Mouse (Mus musculus): ENCODE data around the gene Pwwp2b.

Gene Pwwp2b

GRCm38 (mm10) chr7:139224725-139225124, 23.6 kb upstream of the Pwwp2b start:
- peak; percentile 46 for DNase-seq (ENCODE audit: low spot score)

DNA sequence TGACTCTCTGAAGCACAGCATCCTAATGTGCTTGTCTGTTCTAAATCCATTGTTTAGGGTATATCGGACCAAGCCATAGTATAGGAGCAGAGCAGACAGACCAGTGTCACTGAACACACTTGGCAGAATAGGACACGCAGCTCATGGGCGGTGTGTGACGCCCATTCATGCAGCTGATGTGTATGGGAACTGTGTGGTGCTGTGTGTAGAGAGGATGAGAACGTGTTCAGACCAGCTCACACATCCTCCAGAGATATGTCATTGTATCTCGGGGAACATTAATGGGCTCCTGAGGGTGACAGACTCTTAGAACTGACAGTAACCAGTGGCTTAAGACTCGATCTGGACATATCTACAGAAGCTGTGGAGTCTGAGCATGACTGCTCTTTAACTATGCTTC, 21.9 kb upstream of the Pwwp2b start:
- peak; percentile 28 for DNase-seq (ENCODE audit: low spot score)

- DNase-seq (ENCODE audit: low spot score): no peak
These were observed 19.7 kb upstream of the Pwwp2b start for GRCm38 (mm10) chr7:139228447-139229171.

DNA sequence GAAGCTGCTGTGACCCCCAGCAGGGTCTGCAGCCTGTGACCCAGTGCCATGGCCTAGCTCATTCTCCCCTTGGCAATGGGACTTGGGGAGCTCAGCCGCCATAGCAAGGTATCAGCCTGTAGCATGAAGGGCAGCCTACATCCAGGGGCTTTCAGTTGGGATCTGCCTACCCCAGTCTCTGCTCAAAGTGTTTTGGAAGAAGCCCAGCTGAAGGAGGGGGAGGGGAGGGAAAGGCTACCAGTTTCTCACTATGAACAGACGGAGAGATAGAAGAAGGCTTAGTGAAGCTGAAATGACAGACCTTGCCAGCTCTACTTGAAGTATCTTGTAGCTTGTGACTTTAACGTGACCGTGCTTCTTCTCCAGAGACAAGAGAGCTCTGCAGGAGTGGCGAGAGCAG, 18.4 kb upstream of the Pwwp2b start:
- no peak for DNase-seq (ENCODE audit: low spot score)

GRCm38 (mm10) chr7:139230241-139230640, 18.0 kb upstream of the Pwwp2b start:
- DNase-seq (ENCODE audit: low spot score): no peak

GRCm38 (mm10) chr7:139233714-139234113, 14.6 kb upstream of the Pwwp2b start:
- peak; percentile 94 for DNase-seq (ENCODE audit: low spot score)

GRCm38 (mm10) chr7:139234426-139235188, 13.7 kb upstream of the Pwwp2b start:
- peak; percentile 71 for DNase-seq (ENCODE audit: low spot score)

DNA sequence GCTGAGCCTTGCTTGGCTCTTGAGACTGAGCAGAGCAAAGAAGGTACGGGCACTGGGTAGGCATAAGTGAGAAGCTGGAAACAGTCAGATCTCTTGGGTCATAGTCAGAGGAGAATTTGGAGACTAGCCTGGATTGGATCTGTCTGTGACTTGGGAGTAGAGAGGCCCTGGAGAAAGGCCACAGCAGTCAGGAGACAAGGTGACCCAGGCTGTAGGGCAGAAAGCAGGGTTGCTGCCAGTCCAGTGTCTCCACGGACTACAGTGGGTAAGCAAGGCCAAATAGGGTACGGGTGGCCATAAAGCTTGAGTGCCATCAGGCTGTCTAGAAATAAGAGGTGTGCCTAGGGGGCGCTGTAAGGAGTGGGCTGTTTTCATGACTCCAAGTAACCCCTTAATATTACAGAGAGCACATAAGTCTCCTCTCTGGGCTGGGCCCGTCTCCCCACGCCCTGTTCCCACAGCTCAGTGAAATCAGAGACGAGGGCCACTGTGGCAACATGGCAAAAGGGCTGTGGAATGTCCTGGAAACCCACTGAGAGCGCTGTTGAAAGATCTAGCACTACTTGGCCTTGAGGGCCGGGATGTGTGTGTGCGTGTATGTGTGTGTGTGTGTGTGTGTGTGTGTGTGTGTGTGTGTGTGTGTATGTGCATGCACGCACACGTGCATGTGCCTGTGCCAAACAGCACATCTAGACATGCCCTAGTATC, 12.5 kb upstream of the Pwwp2b start:
- no peak for DNase-seq (ENCODE audit: low spot score)

- DNase-seq (ENCODE audit: low spot score): no peak
These were observed 8.8 kb upstream of the Pwwp2b start for GRCm38 (mm10) chr7:139239432-139239831.

DNA sequence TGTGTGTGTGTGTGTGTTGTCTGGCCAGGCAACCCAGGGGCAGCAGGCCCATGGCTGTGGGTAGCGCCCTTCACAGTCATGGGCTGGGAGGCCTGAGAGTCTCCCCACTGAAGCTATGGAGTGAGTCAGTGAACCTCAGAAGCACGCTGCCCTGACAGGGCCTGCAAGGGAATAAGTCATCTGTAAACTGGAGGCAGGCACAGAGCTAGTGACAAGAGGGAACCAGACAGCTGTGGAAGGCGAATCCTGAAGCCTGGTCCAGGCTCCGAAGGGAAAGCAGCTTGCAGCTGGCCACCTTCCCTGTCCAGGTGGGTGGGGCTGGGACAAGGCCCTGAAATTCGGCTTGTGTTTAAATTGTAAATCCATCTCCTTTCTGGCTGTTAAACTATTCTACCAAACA, 2.2 kb upstream of the Pwwp2b start:
- no peak for DNase-seq (ENCODE audit: low spot score)

DNA sequence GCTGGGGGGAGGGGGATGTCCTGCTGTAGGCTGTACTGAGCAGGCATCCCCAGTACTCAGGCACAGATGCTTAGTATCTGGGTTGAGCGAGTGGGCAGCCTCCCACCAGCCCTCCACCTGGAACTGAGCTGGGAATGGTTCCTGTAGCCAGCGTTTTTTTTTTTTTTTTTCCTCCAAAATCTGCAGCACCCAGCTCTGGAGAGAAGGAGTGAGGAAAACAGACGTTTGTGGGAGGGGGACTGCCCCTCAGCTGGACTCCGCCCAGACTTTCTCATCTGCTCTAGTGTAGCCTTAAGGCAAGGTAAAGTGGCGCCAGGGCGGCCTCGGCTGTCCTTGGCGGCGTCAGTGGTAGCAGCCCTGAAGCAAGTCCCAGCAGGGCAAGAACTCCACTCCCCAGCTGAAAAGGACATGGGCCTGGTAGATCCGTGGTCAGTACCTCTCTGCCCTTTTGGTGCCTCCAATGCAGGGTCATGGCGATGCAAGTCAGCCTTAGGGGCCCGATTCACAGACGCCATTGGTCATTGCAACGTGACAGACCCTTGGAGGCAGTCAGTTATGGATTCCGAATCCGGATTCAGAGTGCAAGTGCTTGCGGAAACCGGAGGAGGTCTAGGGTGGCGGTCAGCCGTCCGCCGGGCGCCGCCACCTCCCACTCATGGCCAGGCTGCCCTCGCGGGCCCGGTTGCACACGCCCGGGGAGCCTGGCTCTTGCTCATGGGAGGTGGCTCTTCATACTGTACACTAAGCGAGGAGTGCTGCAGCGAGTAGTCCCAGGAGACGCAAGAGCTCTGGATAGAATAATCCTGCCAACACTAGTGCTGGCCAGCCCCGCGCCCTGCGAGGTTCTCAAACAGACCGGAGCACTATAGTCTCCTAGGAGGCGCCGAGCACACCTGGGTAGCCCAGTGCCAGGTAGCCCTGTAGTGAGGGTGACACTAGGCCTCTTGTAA, 1.1 kb upstream of the Pwwp2b start:
- peak; percentile 67 for DNase-seq (ENCODE audit: low spot score)

- DNase-seq (ENCODE audit: low spot score): peak; percentile 69
These were observed 528 bp downstream of the Pwwp2b start for GRCm38 (mm10) chr7:139248615-139249405.

- no peak for DNase-seq (ENCODE audit: low spot score)
These were observed 1.3 kb downstream of the Pwwp2b start for GRCm38 (mm10) chr7:139249406-139250210.

GRCm38 (mm10) chr7:139251881-139252301, 3.6 kb downstream of the Pwwp2b start:
- peak; percentile 83 for DNase-seq (ENCODE audit: low spot score)

DNA sequence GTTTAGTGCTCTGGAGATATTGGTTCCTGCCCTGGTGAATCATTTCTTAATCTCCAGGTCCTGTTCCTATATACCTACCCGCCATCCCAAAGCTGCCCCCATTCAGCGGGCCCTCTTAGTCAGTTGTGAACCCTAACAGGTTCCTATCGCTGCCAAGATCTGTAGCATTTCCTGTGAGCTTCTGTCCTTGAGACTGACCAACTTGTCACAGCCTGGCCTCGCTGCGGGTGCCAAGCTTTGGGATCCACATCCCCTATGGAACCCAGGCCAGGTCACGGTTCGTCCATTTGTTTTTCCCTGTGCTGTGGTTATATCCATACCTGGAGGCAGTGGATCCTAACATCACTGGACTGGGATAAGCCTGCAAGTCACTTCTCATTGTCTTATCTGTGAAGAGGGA, 4.3 kb downstream of the Pwwp2b start:
- no peak for DNase-seq (ENCODE audit: low spot score)

GRCm38 (mm10) chr7:139252986-139253385, 4.7 kb downstream of the Pwwp2b start:
- no peak for DNase-seq (ENCODE audit: low spot score)

DNA sequence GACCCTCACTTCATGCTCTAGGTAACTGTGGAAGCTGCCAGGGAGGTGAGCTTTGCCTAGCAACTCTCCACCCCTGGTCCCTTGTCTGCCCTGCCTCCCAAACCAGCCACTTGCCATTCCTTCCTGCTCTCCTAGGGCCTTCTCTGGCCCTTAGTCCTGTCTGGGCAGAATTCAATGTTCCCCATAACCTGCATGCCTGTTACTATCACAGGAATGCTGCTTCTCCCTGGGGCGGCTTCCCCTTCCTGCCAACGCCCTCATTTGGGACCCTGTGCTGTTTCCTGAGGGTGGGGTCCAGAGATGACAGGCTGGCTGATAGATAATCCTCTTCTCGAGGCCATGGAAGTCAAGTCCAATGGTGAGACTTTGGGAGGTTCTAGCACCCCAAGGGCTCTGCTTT, 5.2 kb downstream of the Pwwp2b start:
- DNase-seq (ENCODE audit: low spot score): no peak

GRCm38 (mm10) chr7:139254626-139255025, 6.3 kb downstream of the Pwwp2b start:
- DNase-seq (ENCODE audit: low spot score): no peak

DNA sequence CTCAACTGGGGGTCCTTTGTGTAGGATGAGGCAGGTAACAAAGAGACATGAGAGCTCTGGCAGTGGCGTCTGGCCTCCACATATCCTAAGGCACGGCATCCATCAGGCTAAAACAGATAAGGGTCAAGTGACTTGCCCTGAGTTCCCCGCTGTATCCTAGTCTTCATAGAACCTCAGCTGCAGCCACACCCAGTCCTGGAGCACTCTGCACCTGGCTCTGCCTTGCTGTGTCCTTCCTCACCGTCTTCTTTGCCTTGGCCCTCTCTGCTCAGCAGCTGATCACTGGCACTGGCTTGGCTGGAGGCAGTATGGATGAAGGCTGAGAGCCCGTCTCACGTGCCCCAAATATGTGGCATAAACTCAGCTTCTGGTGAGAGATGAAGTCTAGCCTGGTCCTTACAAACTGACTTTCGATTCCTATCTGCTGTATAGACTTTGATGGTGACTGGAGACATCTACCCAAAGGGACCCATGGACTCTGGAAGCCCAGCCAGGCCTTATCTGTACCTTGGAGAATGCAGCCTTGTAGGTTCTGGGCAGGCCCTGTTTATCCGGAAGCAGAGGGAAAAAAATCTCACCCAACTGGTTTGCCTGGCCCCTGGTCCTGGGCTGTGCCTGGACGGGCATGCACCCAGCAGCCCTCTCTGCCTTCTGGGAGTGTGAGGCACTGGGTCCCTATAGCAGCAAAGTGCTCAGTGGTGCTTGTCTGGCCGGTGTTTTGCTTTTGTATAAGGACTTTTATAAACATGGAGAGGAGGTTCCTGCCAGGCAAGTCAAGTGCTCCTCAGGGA, 9.7 kb downstream of the Pwwp2b start:
- DNase-seq (ENCODE audit: low spot score): no peak
